Mouse (Mus musculus) kidney, adult 2 months (tissue): ENCODE measurements around the gene Deaf1.

Experiments
- CTCF ChIP-seq: fragments of 200-500 bp; conservative IDR thresholded peaks from 2 replicates; pipeline ENCODE4 v1.5.1; 2011; ENCODE audit warnings: low read depth, mild to moderate bottlenecking, control low read depth, low read length, moderate library complexity, mixed read lengths; ENCODE audit not compliant: insufficient read depth, insufficient read length
- POLR2A ChIP-seq: fragments of 200-500 bp; IDR thresholded peaks from one replicate; pipeline ENCODE4 v1.6.1; 2011; ENCODE audit warnings: low read depth, low read length, control low read depth

- TF ChIP-seq CTCF: no peak
- no peak for TF ChIP-seq POLR2A
Observed at GRCm38 (mm10) chr7:141340023-141340422, 12.5 kb upstream of the Deaf1 start.
